Mouse (Mus musculus) C2C12 (cell line): ENCODE data around the gene Dstyk. TPM values are rescaled to one million over a fixed set of nuclear protein-coding genes. Genes with fewer than 3 reads are reported as not detected.
A peak's percentile ranks its signal among the peaks of the same experiment; 100 is the strongest.

Experiments
- H3K27me3 ChIP-seq: one replicate; pipeline ENCODE4 v1.6.1; 2011; ENCODE audit not compliant: control insufficient read depth, insufficient read depth, insufficient read length
- H3K36me3 ChIP-seq: one replicate; pipeline ENCODE4 v1.6.1; 2011; ENCODE audit not compliant: control insufficient read depth, insufficient read depth
- H3K4me3 ChIP-seq: one replicate; pipeline ENCODE4 v1.5.1; 2011; ENCODE audit warnings: mild to moderate bottlenecking, control low read depth; ENCODE audit not compliant: poor library complexity, insufficient read depth, severe bottlenecking
- H3K79me2 ChIP-seq: one replicate; pipeline ENCODE4 v1.6.1; 2011; ENCODE audit not compliant: control insufficient read depth, insufficient read depth
- H3K79me3 ChIP-seq: one replicate; pipeline ENCODE4 v1.6.1; 2011; ENCODE audit warnings: low read depth, control low read depth
- H3ac ChIP-seq: one replicate; pipeline ENCODE3; 2011; ENCODE audit warnings: low read depth; ENCODE audit not compliant: control insufficient read depth, insufficient read length
- CEBPB ChIP-seq: IDR thresholded peaks from one replicate; pipeline ENCODE4 v1.6.1; 2011; ENCODE audit warnings: low read depth, mild to moderate bottlenecking, control low read depth, moderate library complexity
- CTCF ChIP-seq: IDR thresholded peaks from one replicate; pipeline ENCODE4 v1.5.1; 2011; ENCODE audit not compliant: control insufficient read depth, insufficient read depth, insufficient read length
- FOSL1 ChIP-seq: IDR thresholded peaks from one replicate; pipeline ENCODE4 v1.8.0; 2011; ENCODE audit warnings: mild to moderate bottlenecking, low read length; ENCODE audit not compliant: poor library complexity, insufficient read depth, severe bottlenecking
- MAX ChIP-seq: IDR thresholded peaks from one replicate; pipeline ENCODE4 v1.6.1; 2011; ENCODE audit warnings: mild to moderate bottlenecking, control low read depth
- MYOD1 ChIP-seq: IDR thresholded peaks from one replicate; pipeline ENCODE4 v1.6.1; 2011; ENCODE audit warnings: low read depth; ENCODE audit not compliant: control insufficient read depth, insufficient read length
- MYOG ChIP-seq: IDR thresholded peaks from one replicate; pipeline ENCODE4 v1.6.1; 2011; ENCODE audit not compliant: control insufficient read depth, insufficient read length; ENCODE audit errors: extremely low read depth
- USF1 ChIP-seq: IDR thresholded peaks from one replicate; pipeline ENCODE4 v1.6.1; 2011; ENCODE audit warnings: low read depth, mild to moderate bottlenecking, control low read depth, moderate library complexity
- polyA plus RNA-seq: library from polyadenylated mRNA; unstranded; fragments of >200 nt; fragmentation: generic; extraction: Trizol; gene quantifications from one replicate; pipeline ENCODE4 v1.2.1, GENCODE M21; 2012; ENCODE audit warnings: missing spikeins

Gene Dstyk
- polyA plus RNA-seq, 1 experiment, result 4.0 TPM

- Histone ChIP-seq H3K79me2 (peaks cover 25% of the 10 kb centered on the region), H3ac (no peak overlapping the region), H3K36me3 (no peaks in the 10 kb centered on the region), H3K4me3 (no peak overlapping the region), H3K79me3 (peaks cover 7% of the 10 kb centered on the region), H3K27me3 (no peaks in the 10 kb centered on the region)
- no peak for TF ChIP-seq MYOG
- TF ChIP-seq MYOD1, result no peak
- TF ChIP-seq CEBPB, result no peak
- TF ChIP-seq FOSL1, result no peak
- TF ChIP-seq USF1, result no peak
- TF ChIP-seq MAX, result no peak
- no peak for TF ChIP-seq CTCF
These were observed 31.1 kb upstream of the Dstyk start for GRCm38 (mm10) chr1:132386266-132386665.

DNA sequence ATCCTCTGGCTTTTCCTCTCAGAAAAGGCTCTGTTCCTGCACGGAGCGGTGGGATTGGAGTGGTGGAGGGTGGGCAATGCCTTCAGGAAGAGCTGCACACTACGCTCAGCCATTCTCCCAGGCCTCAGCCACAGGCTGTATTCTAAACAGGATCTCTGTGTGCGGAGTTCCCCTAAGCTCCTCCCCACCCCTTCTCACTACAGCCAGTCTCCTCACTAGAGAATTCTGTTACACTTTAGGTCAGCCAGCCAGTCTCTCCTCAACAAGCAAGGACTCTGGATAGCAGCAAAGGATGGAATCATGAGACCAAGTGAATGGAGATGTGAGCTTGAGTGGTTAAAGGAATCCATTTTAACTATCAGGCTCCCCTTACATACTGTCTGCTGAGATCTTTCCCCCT, 29.4 kb upstream of the Dstyk start:
- TF ChIP-seq MYOG (no peak), CEBPB (no peak), MAX (no peak), MYOD1 (no peak), USF1 (no peak), CTCF (no peak), FOSL1 (no peak)
- Histone ChIP-seq H3K36me3 (no peaks in the 10 kb centered on the region), H3K79me3 (peaks cover 7% of the 10 kb centered on the region), H3ac (no peak overlapping the region), H3K4me3 (no peak overlapping the region), H3K27me3 (no peaks in the 10 kb centered on the region), H3K79me2 (peaks cover 25% of the 10 kb centered on the region)

DNA sequence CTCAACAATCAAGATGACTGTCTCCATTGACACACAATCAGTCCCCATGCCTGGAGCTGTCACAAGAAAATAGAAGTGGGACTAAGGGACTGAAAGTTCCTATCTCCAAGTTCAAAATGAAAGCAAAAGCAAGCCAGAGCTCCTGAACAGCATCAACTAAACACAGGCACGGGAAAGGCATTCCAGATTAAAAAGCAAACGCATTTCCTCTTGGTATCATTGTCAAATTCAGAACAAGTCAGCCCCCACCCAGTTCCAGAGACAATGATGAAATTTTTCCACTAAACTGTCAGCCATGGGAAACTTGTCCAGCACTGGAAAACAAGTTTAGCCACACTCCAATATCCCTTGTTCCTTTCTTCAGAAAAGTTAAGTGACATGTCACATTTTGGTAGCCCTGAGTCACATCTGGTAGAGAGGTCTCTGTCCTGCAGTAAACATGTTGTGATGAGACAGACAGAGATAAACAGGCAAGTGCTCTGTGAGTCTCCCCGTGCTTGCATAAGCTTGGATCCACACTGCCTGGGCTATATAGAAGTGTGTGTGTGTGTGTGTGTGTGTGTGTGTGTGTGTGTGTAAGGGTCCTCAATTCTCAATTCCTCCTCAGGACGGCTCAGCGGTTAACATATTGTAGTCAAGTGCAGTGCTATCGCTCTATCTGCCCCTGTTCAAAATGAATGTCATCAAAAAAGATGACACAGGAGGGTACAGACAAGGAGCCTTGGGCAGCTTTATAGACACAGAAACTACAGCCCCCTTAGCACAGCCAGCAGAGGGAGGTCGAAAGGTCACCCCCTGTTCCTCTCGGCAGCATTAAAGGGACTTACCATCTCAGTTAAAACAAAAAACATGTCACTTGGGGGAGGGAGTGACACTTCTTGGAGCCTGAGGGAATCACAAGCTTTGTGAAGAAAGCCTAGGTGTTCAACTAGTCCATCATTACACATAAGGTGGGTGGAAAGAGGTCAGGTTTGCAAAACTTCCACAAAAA, 28.2 kb upstream of the Dstyk start:
- H3K36me3 ChIP-seq, result no peaks in the 10 kb centered on the region
- H3K27me3 ChIP-seq, result no peaks in the 10 kb centered on the region
- TF ChIP-seq CTCF (no peak), FOSL1 (no peak), USF1 (no peak), MYOG (no peak), MYOD1 (no peak), CEBPB (no peak), MAX (no peak)
- peaks cover 25% of the 10 kb centered on the region for H3K79me2 ChIP-seq
- H3K4me3 ChIP-seq, result no peak overlapping the region
- H3ac ChIP-seq, result no peak overlapping the region
- peaks cover 7% of the 10 kb centered on the region for H3K79me3 ChIP-seq

DNA sequence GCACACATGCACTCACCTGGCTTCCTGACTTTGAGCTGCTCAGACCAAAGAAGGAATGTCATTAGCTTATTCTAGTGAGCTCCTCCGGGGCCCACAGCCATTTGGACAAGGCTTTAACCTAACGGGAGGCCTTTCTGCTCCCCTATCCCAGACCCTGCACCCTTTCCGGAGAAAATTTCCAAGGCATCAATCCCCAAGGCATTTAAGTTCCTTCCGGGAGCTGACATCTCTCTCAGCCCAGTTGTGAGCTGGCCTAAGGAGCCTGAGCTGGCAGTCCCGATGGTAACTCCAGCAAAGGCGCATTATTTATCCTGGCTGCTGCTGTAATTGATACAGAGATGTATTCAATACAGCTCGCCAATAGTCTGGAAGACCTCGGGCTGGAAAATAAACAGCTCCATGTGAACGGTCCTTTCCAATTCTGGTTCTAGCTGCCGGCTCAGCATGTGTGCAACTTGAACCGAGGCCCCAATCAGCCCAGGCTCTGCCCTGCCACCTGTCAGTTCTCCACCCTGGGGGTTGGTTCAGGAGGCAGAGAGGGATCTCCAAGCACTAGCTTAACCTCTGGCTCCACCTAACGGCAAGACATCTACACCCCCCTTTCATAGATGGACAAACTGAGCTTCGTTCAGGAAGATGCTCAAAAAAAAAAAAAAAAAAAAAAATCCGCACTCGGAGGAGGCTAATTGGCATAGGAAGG, 27.3 kb upstream of the Dstyk start:
- TF ChIP-seq USF1, result no peak
- no peak for TF ChIP-seq MYOG
- no peak for TF ChIP-seq CEBPB
- TF ChIP-seq CTCF, result peak; percentile 52
- peak; percentile 76 for TF ChIP-seq MYOD1
- H3K36me3 ChIP-seq, result no peaks in the 10 kb centered on the region
- peaks cover 7% of the 10 kb centered on the region for H3K79me3 ChIP-seq
- peak overlapping the region; percentile 10 for H3ac ChIP-seq
- H3K4me3 ChIP-seq, result peak overlapping the region; percentile 53
- no peaks in the 10 kb centered on the region for H3K27me3 ChIP-seq
- H3K79me2 ChIP-seq, result peaks cover 25% of the 10 kb centered on the region

- no peaks in the 10 kb centered on the region for H3K27me3 ChIP-seq
- TF ChIP-seq MYOD1, result peak; percentile 89
- no peak for TF ChIP-seq CEBPB
- TF ChIP-seq USF1, result no peak
- TF ChIP-seq MYOG, result no peak
- peak; percentile 0 for TF ChIP-seq MAX
- H3K4me3 ChIP-seq, result peak within 1 kb of the TSS; percentile 53
- H3K79me2 ChIP-seq, result peaks cover 21% of the 10 kb centered on the region
- H3K36me3 ChIP-seq, result no peaks in the 10 kb centered on the region
- H3ac ChIP-seq, result peak within 1 kb of the TSS; percentile 63
- peaks cover 7% of the 10 kb centered on the region for H3K79me3 ChIP-seq
These were observed 26.4 kb upstream of the Dstyk start, which contains the start of gene Tmcc2 for GRCm38 (mm10) chr1:132390691-132391579. Gene Tmcc2 (minus strand): TSS chr1:132391281.
